Mouse (Mus musculus) liver, embryonic 14.5 days (tissue): ENCODE data around the gene Gm17657.

Source experiments
- CTCF ChIP-seq: IDR thresholded peaks from 2 replicates; pipeline ENCODE4 v1.5.1; 2016; ENCODE audit warnings: antibody characterized with exemption, low read depth, control low read depth
- EP300 ChIP-seq: IDR thresholded peaks from 2 replicates; pipeline ENCODE4 v1.6.1; 2016; ENCODE audit warnings: antibody characterized with exemption, low read depth

GRCm38 (mm10) chr17:29541419-29541818, 8.0 kb downstream of the Gm17657 start:
- TF ChIP-seq CTCF (no peak), EP300 (no peak)
